Mouse (Mus musculus) heart, postnatal 14 days (tissue): ENCODE data around the gene Atf6b. TPM values are rescaled to one million over a fixed set of nuclear protein-coding genes. Genes with fewer than 3 reads are reported as not detected.
A peak's percentile ranks its signal among the peaks of the same experiment; 100 is the strongest.

Experiments
- DNase-seq, 2 experiments: peaks; one replicate each; pipeline ENCODE4 v3.0.0; 2021 to 2022
- intact Hi-C: fragments of 180-260 bp; cut with DNase I; formaldehyde crosslinking; loops from one replicate; pipeline ENCODE4 v1.15.1; 2025
- total RNA-seq, 2 experiments: library from RNA; stranded (reverse); gene quantifications; 2 replicates each; pipeline ENCODE4 v1.2.3; 2021

Atf6b gene
- total RNA-seq, 2 experiments from 2014 or later, result 18.0 to 19.0 TPM

DNA sequence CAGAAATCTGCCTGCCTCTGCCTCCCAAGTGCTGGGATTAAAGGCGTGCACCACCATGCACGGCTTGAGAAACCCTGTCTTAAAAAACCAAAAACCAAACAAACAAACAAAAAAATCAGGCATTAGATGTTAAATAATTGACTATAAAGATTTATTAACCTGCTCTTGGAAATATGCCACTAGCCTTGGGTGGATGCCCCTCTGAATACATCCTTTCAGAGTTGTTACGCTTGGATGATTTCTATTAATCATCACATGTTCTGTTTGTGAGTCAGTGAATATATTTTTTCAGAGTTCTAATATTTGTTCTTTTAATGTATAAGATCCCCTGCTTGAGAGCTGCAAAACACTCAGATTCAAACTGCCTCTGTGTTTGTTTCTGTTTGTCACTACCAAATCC, 22.0 kb upstream of the Atf6b start:
- DNase-seq, result no peak
- intact Hi-C loops, result loop anchor here (10.0 kb wide), 1 partner anchor 90 kb away; no protein-coding TSS in a partner anchor

DNA sequence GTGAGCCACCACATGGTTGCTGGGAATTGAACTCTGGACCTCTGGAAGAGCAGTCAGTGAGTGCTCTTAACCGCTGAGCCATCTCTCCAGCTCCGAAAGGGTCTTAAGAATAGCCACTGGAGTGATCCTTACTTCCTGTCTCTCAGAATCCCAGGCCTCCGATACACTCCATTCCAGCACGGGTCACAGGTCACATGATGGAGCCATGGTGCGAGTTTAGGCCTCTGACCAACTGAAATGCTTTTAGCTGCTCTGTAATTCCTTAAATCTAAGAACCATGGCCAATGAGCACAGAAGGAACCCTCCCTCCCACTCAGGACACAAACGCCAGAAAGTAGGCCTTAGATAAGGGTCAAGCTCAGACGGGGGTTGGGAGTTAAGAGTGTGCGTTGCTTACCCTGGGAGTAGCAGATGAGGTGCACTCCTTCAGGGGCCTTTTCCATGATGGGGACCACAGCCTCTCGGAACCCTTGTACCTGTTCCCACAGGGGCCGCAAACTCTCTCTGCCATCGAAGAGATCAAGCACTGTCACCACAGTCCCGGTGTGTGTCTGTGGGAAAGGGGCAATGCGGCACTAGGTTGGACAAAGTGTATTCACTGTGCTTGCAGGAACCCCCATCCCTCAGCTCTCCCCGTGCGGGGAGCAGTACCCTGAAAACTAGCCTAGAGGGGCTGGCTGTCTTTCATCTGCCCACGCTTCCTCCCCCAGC, 20.7 kb upstream of the Atf6b start:
- intact Hi-C loops, result loop anchor here (10.0 kb wide), 1 partner anchor 89 kb away; no protein-coding TSS in a partner anchor
- no peak for DNase-seq

DNA sequence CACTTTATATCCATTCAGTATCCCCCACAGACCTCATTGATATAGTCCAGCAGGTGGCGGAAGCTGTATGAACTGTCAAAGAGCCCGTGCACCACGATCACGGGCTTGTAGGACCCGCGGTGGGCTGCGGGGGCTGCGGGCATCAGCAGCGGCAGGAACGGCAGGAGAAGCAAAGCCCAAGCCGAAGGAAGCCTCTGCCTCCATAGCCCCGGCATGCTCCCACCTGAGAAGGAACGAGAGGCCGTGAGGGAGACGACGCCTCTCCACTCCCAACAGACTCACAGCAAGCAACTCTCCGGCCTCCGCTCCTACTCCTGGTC, 20.2 kb upstream of the Atf6b start:
- intact Hi-C loops, result loop anchor here (10.0 kb wide), 1 partner anchor 88 kb away; no protein-coding TSS in a partner anchor
- DNase-seq, result peak; percentile 39 to 51

DNA sequence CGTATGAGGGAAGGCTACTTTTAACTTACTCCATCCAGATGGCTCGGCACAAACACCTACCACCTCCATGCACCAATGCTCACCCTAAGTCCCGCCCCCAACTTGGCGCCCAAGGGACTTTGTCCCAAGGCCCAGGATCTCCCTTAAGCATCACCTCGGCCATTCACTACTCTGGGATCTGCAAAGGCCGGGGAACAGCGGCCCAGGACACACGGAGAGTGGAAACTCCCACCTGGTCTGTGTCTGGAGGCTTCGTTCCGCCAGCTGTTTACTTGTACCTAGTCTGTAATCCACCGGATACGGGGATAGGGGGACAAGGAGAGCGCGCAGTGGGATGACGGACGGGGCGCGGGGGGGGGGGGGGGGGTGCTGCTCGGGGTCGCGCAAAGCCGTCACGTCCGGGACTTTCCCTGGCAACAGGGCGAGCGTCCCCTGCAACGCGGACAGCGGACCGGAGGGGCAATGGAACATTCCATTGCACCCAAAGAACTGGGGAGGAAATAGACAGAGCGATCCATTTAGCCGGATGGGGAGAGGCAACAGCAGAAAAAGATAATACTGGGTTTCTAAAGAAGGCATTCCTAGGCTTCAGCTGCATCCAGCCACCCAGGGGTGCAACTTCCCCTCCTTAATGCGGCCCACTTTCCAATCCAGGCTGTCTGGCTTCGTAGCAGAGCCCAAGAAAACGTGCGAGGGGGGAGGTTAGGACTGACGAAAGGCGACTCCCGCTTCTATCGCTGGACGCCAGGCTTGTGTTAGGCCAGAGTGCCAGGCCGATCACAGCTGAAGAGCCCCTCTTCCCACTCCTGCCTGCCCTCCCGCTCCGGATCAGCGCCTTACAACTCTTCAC, 19.6 kb upstream of the Atf6b start:
- DNase-seq, result peak; percentile 85 to 92
- intact Hi-C loops, result loop anchor here (10.0 kb wide), 1 partner anchor 87 kb away; no protein-coding TSS in a partner anchor

DNA sequence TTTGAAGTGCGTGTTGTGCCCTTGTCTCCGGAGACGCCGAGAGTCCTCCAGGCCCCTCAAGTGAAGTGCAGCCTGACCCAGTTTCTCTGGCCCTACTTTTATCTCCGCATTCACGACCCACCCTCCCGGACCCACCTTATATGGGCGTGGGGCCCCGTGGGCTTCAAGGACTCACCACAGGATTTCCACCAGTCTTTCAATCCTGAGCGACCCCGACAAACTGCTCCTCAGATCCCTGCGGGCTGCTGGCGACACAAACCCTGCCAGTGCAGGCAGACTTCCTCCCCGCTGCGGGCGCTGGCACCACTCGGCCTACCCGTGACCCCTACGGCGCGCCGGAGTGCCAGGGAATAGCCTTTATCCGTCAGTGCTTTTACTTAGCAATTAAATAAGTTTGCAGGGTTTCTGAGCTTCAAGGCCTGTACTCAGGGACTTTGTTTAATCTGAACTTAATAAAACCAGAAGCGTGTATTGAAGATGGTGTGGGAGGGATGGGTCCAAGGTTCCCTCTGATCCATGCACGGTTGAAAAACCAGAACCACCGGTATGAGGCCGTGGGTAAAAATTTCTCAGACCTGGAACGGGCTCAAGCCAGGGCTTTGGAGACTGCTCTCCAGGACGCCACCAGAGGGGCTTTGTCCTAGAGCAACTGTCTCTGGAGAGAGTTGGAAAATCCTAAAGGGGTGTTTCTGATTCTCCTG, 18.9 kb upstream of the Atf6b start, which contains the start of gene Ppt2:
Gene Ppt2 (minus strand): TSS at position 568 of the 701 bp plus-strand sequence.
- peak; percentile 64 to 67 for DNase-seq
- intact Hi-C loops, result loop anchor here (2.0 to 10.0 kb wide), 2 partner anchors 15 to 87 kb away; no protein-coding TSS in a partner anchor

DNA sequence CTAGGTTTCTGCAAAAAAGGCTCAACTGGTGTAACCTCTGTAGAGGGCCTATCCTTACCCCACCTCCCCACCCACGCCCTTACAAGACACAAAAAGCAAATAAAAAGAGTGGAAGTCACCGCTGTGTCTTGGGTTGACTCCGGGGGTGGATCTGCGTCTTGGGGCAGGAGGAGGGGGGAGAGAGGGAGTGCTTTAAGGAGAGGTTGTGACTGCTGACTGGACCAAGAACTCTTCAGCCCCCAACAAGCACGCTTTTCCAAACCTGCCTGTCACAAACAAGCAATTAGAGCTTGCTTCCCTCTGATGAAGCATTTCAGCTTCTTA, 18.3 kb upstream of the Atf6b start:
- no peak for DNase-seq
- intact Hi-C loops, result loop anchor here (2.0 to 10.0 kb wide), 2 partner anchors 14 to 86 kb away; no protein-coding TSS in a partner anchor

DNA sequence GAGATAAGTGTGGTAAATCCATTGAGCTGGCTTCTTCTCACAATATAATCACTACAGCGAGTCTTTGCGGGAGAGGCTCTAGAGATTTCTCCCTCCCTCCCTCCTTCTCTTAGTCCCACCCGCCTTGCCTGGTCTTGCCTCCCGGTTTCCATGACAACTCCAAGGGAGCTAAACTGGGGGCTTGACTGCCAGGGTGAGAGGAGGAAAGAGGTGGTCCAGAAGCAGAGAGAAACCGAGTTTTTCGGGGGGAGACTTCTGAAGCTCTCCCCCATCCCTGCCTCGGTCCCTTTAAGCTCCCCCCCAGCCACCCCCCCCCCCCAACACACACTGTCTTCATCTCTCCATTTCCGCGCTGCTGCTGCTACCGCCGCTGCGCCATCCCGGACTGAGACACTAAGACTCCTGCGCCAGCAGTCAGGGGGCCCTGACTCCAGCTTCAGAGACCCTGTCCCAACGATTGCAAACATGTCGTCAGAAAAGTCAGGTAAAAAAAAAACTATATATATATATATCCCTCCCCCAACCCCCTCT, 17.7 kb upstream of the Atf6b start, which contains the start of gene Prrt1:
Gene Prrt1 (plus strand): TSS at position 313 of the 531 bp plus-strand sequence.
- intact Hi-C loops, result loop anchor here (2.0 to 10.0 kb wide), 2 partner anchors 14 to 86 kb away; no protein-coding TSS in a partner anchor

DNA sequence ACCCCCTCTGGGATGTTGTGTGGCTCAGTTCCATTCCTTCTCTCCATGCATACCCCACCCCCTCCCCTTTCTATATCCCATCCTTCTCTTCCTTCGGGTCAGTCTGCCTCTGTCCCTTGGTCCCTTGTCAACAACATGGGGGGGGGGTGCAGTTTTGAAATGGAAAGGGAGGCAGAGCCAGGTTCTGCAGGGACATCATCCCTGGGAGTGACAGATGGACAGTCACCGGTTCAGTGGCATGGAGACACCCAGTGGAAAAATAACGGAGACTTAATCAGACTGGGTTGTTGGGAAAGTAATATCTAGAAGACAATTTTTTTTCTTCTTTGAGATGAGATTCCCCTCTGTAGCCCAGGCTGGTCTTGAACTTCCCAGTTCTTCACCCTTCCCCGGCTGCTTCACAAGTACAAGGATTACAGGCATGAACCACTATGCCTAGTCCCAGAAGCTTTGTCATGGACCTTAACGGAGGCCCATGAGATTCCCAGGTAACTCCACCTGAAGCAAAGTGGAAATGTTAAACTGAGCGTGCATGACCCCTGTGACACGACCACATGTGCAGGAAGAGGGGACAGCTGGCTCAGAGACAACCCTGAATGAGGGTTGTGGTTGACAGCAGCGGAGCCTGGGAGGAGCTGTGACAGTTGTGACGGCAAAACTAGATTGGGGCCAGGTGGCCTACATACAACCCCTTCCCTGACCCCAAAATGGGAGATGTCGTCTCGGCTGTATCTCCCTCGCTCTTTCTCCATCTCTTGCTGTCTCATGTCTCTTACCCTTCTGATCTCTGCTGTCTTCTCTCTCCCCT, 16.9 kb upstream of the Atf6b start:
- intact Hi-C loops, result loop anchor here (2.0 to 10.0 kb wide), 2 partner anchors 13 to 85 kb away; no protein-coding TSS in a partner anchor
- no peak for DNase-seq

More for the DNA sequence above, 17.7 kb upstream of the Atf6b start, which contains the start of gene Prrt1:
- no peak for DNase-seq

DNA sequence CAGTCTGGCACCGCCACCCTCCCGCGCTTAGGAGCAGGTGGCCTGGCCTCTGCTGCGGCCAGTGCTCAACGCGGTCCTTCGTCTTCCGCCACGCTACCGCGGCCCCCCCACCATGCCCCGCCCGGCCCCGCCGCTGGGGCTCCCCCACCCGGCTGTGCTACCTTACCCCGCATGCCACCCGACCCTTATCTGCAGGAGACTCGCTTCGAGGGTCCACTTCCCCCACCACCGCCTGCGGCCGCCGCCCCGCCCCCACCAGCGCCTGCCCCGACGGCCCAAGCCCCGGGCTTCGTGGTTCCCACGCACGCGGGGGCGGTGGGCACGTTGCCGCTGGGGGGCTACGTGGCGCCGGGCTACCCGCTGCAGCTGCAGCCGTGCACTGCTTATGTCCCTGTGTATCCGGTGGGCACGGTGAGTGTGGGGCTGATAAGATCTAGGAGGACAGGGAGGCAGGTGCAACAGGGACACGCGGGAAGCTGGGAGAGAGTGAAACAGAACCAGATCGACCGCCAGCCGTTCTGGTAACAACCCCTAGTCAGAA, 16.1 kb upstream of the Atf6b start:
- intact Hi-C loops, result no loop called here
- DNase-seq, result no peak

DNA sequence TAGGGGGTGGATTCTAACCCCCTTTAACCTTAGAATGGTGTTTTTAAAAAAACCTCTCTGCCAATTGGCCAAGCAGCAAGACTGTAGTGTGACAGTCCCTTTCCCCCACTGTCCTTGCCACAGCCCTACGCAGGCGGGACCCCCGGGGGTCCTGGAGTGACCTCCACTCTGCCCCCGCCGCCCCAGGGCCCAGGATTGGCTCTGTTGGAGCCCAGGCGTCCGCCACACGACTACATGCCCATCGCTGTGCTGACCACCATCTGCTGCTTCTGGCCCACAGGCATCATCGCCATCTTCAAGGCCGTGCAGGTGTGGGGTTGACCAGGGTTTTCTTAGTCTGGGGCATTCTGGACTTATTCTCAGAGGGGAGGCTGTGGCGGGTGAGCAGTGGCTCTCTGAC, 15.3 kb upstream of the Atf6b start:
- intact Hi-C loops, result no loop called here
- no peak for DNase-seq

DNA sequence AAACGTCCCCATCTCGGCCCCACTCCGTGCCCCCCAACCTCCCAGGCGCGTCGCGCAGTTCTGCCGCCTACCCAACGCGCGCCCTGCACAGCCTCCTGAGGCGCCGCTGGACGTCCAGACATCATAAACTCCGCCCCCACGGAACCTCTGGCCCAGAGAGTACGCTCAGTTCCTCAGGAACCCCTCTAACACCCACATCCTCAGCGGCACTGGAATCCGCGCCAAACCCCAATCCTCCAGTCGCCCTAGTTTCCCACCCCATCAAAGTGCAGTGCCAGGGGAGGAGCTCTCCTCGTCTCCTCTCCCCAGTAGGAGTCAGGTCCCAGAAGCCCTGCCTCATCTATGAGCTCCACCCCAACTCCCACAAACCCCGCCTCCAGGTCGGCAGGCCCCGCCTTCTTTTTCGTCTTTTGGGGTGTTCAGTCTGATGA, 14.7 kb upstream of the Atf6b start:
- intact Hi-C loops, result no loop called here
- peak; percentile 69 to 78 for DNase-seq

DNA sequence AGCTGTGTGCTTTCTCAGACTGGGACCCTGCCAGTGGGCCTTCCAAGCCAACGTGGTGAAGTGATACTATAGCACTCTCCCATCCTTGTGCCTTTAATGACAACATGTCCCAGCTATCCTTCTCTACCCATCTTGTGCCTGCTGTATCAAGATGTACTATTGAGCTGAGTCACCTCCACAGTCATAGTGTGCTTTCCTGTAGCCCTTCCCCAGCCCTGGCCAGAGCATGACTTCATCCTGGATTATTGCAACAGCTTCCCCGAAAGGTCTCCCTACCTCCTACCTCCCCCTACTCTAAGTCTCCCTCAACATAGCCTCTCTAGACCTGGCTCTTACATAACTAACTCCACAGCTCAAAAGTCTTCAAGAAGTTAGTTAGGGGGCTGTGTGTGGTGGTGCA, 11.3 kb upstream of the Atf6b start:
- intact Hi-C loops, result no loop called here
- DNase-seq, result no peak

DNA sequence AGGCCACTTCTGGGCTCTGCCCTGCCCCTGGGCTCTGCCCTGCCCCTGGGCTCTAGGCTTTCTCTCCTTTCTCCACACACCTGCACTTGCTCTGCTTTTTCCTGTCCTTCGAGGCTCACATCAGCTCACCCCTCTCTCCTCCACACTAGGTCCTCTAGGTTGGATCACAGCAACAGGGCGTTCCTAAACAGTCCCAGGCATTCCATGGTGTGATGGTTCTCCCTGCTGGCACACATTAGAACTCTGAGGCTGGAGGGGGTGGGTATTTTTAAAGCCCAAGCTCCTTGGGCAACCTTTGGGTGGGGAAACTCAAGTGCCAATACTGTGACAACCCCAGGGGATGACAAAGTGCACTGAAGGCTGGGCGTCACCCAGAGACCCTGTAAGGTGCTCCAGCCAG, 9.5 kb upstream of the Atf6b start:
- DNase-seq, result no peak
- intact Hi-C loops, result no loop called here

DNA sequence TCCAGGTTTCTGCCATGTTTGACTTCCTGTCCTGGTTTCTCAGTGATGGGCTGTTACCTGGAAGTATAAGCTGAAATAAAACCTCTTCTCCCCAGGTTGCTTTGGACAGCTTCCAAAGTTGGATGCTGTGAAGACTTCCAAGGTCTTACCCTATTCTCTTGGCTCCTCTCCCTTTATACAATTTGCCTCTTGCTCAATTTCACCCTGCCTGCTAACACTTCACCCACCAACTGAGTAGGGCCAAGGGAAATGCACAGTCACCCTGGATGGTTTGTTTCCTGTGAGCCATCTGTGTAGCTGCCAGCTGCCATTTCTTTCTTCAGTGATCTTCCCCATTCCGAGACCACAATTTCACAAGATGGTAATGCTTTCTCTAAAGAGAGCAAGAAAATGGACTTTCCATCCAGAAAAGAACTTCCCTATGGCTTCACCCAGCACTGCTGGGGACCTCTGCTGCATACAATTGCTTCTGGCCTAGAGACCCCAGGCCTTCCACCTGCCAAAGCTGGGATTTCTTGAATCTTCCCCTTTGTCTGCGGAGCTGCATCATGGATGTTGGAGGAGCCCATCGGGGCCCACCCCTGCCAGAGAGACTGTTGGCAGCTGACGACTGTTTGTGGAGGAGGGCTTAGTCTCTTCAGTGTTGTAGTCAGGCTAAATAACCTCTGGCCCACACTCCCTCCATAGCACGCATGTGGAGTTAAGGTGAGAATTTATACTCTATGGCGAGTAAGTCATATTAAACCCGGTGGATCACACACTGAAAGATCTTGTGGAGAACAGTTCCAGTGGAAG, 7.3 kb upstream of the Atf6b start:
- intact Hi-C loops, result no loop called here
- DNase-seq, result no peak

DNA sequence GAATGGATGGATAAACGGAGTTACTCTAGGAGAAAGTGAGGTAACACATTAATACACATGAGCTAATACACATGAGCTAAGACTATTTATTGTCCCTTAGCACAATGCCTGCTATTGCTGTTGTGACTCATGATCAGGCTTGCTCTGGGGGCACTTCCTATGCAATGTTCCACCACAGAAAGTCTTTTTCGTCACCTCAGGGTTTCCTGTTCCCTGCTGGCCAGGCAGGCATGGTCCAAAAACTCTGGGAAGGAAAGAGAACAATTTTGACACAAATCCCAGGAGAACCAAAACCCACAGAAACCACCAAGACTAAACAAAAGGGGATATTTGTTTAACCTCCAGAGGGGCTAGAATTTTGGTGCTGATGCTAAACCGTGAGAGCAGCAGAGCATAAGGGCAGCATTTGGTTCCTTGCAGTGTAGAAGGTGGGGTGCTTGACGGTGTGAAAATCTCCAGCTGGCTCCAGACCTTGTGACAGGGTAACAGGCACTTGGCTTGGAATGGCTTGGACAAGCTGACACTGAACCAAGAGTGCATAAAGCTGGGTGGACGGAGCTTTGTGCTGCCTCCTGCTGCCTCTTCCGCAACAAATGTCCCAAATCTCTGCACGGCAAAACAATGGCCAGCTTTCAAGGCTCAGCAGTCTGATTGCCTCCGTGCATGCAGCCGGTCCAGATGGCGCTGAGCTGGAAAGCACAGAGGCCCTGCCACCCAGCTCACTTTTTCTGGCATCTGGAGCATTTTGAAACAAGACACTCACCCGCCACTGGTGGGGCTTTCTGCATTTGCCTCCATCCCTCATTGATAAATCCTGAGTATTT, 6.0 kb upstream of the Atf6b start:
- DNase-seq, result peak; percentile 61 to 62
- intact Hi-C loops, result no loop called here

DNA sequence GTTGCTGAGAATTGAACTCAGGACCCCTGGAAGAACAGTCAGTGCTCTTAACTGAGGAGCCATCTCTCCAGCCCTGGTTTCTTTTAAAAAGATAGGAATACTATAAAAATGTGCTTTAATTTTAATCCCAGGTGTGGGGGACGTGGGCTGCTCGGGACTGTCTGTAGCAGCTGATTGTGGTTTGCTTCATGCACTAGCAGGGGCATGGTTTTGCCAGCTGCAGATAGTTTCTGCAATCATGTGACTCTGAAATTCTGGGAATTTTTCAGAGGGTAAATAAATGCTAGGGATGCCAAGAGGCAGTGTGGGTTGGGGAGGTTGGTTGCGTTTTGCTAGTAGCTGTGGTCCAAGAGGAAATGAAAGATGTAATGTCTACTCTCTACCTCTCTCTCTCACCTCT, 5.0 kb upstream of the Atf6b start:
- DNase-seq, result no peak
- intact Hi-C loops, result loop anchor here (2.0 kb wide), 1 partner anchor 13 kb away; the partner anchor contains the start of genes Ppt2 and Prrt1

DNA sequence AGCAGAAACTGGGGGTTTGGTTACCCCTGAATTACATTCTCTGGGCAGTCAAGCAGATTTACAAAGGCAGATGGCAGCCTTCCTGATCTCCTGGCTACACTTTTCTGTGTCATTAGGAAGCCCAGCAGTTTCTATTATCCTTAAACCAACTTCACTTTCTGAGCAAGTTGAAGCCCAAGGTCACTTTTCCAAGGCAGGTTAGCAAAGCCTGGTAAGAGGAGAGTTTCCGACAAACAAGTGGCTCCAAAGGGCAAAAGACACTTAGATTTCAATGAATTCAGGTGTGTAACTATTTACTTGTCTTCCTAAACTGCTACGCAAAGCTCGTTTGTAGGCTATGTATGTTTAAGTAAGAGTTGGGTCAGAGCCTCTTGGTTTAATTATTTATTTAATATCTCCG, 3.6 kb upstream of the Atf6b start:
- intact Hi-C loops, result loop anchor here (2.0 kb wide), 1 partner anchor 15 kb away; the partner anchor contains the start of genes Ppt2 and Prrt1

More for the DNA sequence above, 3.6 kb upstream of the Atf6b start:
- no peak for DNase-seq
